9 mouse cellular contexts compared by ENCODE assay signal in genomic region chr13:37477749-37478548, GRCm38 (mm10).
A peak's percentile ranks its signal among the peaks of the same experiment; 100 is the strongest.
DNase-seq lines count a peak whose midpoint lies in the region; ATAC-seq and TF ChIP-seq lines count a peak whose summit lies in the region.
"Had no signal": no experiment of that assay in that cellular context is flagged by ENCODE, and none has a peak within 500 bp of the region (broad histone marks: within the 10 kb centered on the region; RNA-seq: fewer than 3 reads in every experiment).

No protein-coding gene starts in this region.

- WGBS in heart, embryonic 12.5 days = 3% methylated on average over 15 of the region's 15 CpGs
- WGBS in kidney, postnatal 0 days = 5% methylated on average over 15 of the region's 15 CpGs

- peak overlapping the region; percentile 23 for H3K9ac ChIP-seq in heart, embryonic 12.5 days
- peak overlapping the region; percentile 52; the same call in 1 of the 2 replicates for H3K9ac ChIP-seq in kidney, postnatal 0 days (ENCODE audit: low read depth, low read length)

- peak overlapping the region; percentile 35 for H3K4me3 ChIP-seq in heart, embryonic 12.5 days
- H3K4me3 ChIP-seq in kidney, postnatal 0 days (replicated peaks; ENCODE audit: low read depth, low read length) = peak overlapping the region; percentile 29; the same call in 1 of the 2 replicates

- TF ChIP-seq CTCF in kidney, postnatal 0 days (IDR thresholded peaks at IDR 0.05; ENCODE audit: low read depth) = no peak

- DNase-seq in heart, adult 11 months = peak; percentile 95
- no peak for DNase-seq in heart, adult 8-10 months (ENCODE audit: low spot score)
- peak; percentile 67 to 76 for DNase-seq in adrenal gland, postnatal 36 days
- peak; percentile 94 for DNase-seq in kidney, postnatal 0 days (ENCODE audit: low spot score)
- peak; percentile 74 for DNase-seq in lung, postnatal 25 days (ENCODE audit: low spot score)
- peak; percentile 67 for DNase-seq in splenic B cell, adult 2 months (ENCODE audit: low read depth, low spot score)

- no peaks in the 10 kb centered on the region for H3K36me3 ChIP-seq in heart, embryonic 12.5 days
- H3K36me3 ChIP-seq in kidney, postnatal 0 days (ENCODE audit: insufficient read depth, low read length) = no peaks in the 10 kb centered on the region
- no peaks in the 10 kb centered on the region for H3K36me3 ChIP-seq in splenic B cell, adult 2 months (ENCODE audit: control insufficient read depth, insufficient read depth, low read length, poor library complexity, severe bottlenecking)

- H3K27ac ChIP-seq in heart, embryonic 12.5 days (ENCODE audit: poor library complexity, severe bottlenecking) = no peak overlapping the region
- H3K27ac ChIP-seq in kidney, postnatal 0 days = peak overlapping the region; percentile 69

- H3K27me3 ChIP-seq in heart, embryonic 12.5 days (replicated peaks) = no peaks in the 10 kb centered on the region
- H3K27me3 ChIP-seq in kidney, postnatal 0 days (ENCODE audit: insufficient read depth, low read length) = no peaks in the 10 kb centered on the region
- no peaks in the 10 kb centered on the region for H3K27me3 ChIP-seq in splenic B cell, adult 2 months (ENCODE audit: control insufficient read depth, insufficient read depth, low read length, poor library complexity, severe bottlenecking)
- H3K27me3 ChIP-seq: megakaryocyte, embryonic 14.5 days had no signal

- no peaks in the 10 kb centered on the region for H3K9me3 ChIP-seq in heart, embryonic 12.5 days (replicated peaks)
- no peaks in the 10 kb centered on the region for H3K9me3 ChIP-seq in kidney, postnatal 0 days (replicated peaks; ENCODE audit: low read length)
- H3K9me3 ChIP-seq: megakaryocyte, embryonic 14.5 days had no signal

- ATAC-seq in heart, embryonic 12.5 days (ENCODE audit: insufficient number of reproducible peaks, low FRiP score) = peak; percentile 83
- ATAC-seq in kidney, postnatal 0 days (replicated peaks; ENCODE audit: low FRiP score, low read depth) = peak; percentile 82
- ATAC-seq in erythroid progenitor cell, adult 5-6 weeks (replicated peaks; ENCODE audit: low FRiP score, poor library complexity, severe bottlenecking) = no peak

- peaks cover 50% of the 10 kb centered on the region for H3K4me1 ChIP-seq in heart, embryonic 12.5 days (replicated peaks)
- peaks cover 17% of the 10 kb centered on the region for H3K4me1 ChIP-seq in kidney, postnatal 0 days (replicated peaks; ENCODE audit: insufficient read depth, low read length)

- peak overlapping the region; percentile 65 for H3K4me2 ChIP-seq in heart, embryonic 12.5 days
- H3K4me2 ChIP-seq in kidney, postnatal 0 days (ENCODE audit: low read length) = peak overlapping the region; percentile 57
